Mouse (Mus musculus) right cerebral cortex, adult 2 months (tissue): ENCODE results near the gene N4bp2l1.

Source experiments
- DNase-seq, 2 experiments: peaks; one replicate each; pipeline ENCODE4 v3.0.0; 2021 to 2022; ENCODE audit warnings: low spot score in 2 of 2

N4bp2l1 gene

DNA sequence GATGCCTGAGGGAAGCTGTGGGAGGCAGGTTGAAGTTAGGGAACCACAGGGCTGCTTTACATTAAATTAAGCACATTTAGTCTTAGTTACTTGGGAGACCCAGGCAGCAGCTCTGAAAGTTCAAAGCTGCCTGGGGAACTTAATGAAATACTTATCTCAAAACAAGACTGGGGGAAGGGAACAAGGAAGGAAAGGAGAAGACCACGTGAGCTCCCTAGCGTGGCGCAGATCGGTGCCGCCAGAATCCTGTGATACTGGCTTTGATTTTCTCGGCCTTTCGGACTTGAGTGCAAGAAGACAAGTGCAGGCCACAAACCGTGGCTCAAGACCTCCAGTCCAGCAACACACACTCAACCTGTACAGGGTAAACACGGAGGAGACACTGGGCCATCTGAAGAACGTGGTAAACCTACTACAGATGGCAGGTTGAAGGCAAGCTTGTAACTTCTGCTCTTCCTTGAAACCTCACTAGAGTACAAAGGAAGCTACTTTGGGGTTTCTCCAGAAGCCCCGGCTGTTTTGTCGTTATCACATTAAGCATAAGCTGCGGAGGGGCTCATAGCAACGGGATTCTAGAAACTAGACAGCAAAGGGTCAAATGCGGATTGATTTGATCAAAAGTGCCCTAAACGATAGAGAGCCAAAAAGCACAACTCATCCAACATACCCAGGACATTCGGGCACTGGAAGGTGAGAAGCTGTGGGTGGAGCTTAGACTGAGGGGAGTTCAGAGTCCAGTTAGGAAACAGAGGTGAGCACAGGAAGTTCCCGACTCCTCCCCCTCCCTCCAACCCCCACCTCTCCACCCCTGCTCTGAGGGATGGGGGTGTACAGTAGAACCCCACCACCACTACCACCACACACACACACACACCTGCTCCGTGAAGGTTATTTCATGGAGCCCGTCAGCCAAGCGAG is 1.5 kb upstream of the N4bp2l1 start:
- no peak for DNase-seq

DNA sequence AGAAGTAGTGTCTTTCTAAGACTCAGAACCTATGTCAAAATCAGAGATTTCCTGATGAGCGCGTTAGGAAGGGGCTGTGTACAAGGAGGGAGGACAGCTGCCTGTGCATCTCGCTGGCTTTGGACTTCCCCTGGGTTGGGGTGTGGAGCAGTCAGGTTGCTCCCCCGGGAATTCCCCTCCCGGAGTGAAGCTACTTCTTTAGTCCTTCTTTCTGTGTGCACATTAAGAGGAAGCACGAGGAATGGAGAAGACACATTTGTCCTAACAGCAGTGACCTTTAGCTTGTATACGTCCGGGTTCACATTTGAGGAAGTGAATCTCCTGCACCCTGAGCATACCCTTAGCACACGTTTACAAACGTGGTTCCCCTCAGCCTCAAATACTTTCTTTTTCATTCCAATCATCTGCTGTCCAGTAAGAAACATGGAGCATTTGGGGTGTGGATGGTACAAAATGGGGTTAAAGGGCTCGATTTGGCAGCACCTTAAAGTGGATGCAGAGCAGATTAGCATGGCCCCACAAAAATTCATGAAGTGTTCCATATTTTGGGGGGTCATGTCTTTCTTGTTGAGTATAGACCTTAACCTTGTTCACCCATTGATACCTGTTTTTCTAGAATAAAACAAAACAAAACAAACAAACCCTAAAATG is 1.5 kb downstream of the N4bp2l1 start:
- no peak for DNase-seq

DNA sequence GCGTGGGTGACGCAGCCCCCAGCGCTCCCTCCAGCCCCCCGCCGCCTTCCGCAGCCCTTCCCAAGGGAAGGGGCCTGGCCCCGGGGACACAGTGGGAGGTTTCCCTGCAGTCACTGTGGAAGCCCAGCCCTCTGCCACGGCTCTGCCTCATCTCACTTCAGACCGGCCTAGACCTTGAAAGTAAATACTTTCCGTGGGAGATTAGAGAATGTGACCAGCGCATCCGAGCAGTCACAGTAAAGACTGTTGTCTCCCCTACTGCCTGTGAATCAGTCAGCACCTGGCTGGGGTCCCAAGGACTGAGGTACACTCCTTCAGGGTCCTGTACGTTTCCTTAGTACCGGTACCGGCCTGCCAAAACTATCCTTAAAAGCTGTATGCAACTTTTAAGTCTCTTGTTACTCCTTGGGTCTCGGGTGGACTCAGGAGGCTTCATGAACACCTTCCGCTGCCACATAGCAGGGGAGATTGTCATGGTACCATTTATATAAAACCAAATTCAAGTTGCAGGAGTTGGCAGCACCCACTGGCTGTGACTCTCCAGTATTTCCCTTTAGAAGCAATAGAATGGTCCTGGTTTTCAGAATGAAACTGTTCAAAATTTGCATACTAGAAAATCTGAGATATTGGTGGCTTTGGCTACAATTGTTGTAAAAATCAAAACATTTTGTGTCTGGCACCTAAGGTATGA is 2.2 kb downstream of the N4bp2l1 start:
- peak in 1 of 2 experiments; percentile 47 for DNase-seq

DNA sequence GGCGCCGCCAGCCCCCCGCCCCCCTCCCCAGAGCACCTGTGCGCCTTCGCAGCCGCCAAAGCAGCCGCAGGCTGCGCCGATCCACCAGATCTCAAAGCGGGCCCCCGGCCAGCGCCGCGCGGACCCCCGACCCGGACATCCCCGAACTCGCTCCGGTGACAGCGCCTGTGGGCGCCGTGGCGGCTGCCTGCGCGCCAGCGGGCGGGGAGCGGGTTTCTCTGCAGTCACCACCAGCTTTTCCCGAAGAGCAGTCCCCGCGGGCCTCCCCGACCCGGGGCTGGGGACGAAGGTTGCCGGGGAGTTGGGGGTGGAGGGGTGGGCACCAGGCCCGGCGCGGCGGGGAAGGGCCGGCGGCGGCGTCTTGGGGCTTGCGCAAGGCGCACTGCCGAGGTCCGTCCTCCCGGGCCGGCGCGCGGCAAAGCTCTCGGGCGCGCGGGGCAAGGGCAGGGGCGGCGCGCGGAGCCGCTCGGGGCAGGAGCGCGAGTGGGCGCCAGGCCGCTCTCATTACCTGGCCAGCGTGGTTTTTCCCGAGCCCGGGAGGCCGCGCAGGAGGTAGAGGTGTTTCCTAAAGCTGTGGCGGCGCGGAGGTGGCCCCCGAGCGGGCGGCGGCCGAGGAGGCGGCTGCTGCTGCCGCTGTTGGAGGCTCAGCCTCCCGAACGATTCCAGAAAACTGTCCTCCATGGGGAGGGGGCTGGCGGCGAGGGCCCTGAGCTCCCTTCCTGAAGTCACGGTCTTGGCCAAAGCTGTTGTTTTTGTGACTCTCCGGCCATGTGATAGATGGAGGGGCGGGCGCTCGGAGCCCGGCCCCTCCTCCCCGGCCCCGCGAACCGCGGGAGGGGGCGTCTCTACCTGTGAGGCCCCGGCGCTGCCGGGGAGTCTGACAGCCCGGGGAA is 3.0 kb downstream of the N4bp2l1 start:
- DNase-seq = peak; percentile 55 to 67

DNA sequence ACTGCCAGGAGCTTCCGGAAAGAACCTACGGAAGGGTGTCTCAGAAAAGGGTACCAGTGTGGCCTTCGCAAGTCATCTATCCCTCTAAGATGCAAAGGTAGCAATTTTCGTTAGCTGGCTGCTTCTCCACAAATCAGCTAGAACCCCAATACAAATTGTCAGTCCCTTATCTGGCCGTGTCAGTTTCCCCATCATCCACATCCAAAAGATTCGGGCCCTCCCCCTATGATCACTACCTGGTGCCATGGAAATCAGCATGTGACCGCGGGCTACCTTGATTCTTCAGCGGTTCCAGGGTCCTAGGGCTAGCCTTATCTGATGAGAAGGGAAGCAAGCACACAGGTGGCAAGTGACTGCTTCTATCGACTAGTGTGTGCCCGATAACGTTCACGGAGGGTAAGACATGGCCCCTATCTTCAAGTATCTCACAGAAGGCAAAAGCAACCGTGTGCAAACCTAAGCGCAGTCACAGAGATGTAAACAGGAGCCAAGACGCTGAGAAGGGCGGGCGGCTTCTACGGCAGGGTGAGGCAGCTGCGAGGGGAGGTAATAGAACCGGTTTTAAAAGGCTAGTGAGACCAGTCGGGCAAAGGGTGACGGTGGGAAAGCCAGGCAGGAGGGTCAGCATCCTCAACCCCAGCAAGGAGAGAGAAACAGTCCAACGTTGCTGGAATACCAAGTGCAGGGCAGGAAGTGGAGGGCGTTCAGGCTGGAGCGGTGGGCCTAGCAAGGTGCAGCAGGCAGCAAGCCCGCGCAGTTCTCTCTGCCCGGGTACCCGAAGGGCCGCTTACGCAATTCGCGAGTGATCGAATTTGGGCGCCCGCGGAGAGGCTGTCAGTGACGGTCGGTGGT is 3.9 kb downstream of the N4bp2l1 start:
- DNase-seq = peak; percentile 58 to 64

DNA sequence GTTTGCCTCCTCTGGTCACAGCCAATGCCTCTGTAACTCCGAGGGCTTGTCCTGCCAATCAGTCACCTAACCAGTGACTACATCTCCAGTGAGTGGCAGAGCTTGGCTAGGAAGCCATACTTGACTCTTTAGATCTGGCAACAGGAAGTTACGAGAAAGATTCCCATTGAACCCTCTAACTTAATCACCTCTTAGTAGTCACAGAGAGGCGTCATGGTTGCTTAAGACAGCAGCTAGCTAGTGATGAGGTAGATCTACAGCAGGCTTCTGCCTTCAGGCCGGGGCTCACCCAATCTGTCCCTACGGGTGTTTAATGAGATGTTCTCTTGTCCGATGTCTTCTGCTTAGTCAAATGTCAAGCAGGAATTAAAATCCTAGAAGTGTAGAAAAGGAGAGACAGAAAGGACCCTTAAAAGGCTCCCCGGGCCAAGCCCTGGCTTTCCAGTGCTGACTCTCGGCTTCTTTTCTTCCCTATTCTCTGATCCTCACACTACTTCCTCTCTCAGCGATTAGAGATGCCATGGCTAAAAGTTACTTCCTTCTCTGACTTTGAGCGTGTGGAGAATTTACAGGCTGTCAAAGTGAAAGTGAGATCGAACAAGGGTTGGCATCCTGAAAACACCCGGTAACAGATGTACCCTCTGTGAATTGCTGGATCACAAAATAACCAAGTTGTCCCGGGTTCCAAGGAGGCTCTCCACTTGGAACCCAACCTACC is 4.6 kb downstream of the N4bp2l1 start:
- peak in 1 of 2 experiments; percentile 7 for DNase-seq

DNA sequence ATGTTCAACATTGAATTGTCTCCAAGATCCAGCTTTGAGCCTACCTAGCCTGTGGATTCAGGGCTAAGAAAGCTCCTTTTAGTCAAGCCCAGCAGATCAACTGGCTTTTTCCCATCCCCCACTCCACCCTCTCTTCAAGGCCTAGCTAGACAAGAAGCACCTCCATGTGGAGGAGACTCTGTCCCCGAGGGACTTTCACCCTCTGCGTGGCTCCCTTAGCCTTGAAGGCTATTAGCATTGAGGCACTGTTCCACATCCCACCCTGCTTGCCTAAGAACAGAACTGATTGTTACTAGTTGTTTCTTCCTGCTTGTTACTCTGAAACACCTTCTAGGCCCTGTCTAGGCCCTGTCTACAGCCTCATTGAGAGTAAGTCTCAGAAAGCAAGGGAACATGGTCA is 7.0 kb downstream of the N4bp2l1 start:
- no peak for DNase-seq

DNA sequence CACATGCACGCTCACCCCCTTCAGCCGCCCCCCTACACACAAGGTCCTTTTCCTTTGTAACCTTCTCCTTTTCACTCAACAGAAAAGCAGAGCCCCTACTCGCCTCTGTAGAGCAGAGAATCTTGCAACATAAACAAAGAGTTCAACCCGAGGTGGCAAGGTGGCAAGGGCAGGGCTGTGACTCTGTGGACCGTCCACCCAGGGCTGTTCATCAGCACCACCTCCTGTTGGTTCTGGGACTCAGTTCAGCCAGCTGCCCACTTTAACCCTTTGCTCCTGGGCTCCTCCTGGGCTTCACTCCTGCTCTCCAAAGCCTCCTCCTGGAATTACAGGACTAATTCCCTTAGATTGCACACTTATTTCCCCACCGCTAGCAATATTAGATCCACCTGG is 12.7 kb downstream of the N4bp2l1 start:
- DNase-seq = no peak

DNA sequence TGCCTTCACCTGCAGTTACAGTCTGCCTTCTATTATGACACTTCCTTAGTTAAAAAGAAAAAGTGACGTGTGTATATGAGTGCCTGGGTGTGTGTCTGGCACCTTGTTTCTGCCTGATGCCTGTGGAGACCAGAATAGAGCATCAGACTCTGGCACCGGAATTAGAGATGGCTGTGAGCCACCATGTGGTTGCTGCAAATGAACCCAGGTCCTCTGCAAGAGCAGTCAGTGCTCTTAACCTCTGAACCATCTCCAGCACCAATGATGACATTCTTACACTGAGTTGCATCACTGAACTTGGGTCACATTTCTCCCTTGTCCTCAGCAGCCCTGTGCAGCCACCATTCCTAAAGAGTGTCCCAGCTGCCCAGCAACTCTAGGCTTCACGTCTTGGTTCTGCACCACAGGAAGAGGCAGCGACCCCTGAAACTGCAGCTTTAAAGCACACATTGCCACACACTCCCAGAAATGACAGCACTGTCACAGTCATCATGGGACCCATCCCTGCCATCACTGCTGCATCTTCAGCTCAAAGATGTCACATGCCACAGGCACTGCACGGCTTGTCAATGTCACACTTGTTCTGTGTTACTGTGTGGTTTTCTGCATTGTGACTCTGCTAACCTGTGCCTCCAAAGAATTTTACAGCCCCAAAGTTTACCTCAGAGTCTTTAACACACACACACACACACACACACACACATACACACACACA is 13.2 kb downstream of the N4bp2l1 start:
- no peak for DNase-seq

DNA sequence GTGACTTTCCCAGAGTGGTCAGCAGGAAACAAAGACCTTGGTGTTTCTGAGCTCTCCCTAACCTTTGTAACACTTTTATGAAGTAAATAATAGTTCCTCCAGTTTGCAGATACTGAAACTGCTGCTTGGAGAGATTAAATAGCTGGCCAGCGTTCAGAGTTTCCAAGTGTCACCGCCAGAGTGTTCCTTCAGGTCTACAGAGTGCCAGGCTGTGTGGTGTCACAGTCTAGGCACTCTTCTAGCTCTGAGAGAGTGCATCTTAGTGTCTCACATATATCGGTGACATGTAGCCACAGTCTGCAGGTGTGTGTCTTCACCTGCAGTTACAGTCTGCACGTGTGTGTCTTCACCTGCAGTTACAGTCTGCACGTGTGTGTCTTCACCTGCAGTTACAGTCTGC is 13.8 kb downstream of the N4bp2l1 start:
- DNase-seq = no peak

DNA sequence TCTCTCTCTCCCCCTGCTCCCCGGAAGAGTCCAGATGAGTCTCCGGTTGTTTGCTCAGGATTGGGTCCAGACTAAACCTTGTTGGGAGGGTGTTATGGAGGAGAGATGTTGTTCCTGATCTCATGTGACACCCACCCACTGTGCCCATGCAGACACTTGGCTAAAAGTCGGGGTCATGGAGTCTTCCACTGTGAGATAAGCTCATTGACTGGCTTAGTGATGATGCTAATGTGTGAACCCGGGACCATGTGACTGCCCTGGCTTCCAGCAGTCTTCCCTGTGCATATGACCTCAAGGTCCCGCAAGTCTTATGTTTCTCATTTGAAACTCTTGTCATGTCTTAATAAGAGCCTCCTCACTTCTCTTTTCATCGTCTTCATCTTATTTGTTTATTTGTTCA is 15.8 kb downstream of the N4bp2l1 start:
- no peak for DNase-seq

DNA sequence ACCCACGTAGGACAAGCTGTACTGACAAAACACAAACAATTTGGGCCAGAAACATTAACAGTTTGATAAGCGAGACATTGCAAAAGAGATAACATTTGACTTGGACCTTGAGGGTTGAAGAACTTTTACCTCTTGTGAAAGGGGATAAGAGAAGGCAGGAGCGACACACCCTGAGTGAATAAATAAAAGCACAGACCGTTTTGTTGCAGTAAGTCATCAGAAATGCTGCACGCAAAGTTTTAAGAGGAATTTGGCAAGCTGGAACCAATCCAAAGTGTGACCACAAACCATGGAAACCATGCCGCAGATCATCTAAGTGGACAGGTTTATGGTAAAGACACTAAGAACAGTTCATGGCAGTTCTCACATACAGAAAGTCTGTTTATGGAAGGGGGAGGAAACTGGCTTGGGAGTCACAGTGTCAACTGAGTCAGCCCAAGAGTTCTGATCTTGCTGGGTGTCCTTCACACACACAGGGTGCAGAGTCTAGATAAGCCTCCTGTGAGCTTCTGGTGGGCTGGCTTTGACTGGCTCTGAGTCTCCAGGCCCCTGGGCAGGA is 18.3 kb downstream of the N4bp2l1 start:
- DNase-seq = no peak

DNA sequence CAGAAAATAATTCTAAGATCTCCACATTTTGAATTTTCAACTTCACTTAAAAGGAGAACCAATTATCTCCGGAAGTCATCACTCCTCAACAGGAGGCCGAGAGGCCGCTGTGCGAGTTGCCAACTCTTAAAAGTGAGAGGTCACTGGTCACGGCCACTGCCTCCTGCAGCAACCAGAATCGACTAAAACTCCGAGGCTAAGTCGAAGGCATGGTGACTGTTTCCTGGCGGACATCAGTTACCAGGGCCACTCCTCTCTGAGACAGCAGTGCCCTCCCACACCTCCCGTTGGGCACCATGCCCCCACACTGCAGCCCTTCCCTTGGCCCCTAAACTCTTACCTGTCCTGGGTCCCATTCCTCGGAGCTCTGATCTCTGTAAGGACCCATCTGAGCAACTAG is 20.2 kb downstream of the N4bp2l1 start:
- DNase-seq = no peak

DNA sequence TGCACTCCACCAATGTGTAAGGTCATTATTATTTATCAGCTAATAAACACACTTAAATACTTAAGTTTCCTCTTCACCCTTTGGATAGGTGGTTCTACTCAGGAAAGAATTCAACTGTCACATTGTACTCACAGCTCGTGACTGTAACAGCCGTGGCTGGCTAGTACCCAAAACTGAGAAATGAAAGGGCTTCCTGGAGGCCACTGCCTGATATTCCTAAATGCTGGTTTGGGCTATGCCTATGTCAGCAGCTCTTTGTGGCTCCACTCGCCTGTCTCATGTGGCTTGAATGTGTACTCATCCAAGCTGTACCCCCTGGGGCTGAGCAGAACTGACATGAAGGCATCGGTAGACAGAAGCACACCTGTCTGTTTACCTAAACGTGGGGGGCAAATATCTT is 22.1 kb downstream of the N4bp2l1 start:
- DNase-seq = no peak

DNA sequence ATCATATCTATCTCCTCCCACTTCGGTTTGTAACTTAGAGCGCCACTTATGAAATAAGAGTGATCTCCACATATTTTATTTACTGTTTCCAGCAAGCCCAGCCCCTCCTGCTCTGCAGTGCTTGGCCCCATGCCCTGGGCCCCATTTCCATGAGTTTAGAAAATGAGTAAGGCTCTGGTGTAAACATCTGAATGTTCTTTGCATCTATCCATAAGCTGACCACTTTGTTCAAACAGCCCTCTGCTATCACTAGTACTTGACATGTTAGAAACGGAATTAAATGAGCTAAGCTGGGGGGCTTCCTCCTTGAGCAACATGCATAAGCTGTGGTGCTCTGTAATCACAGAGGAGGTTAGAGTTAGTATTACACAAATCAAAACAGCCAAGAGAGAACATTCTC is 22.6 kb downstream of the N4bp2l1 start:
- no peak for DNase-seq

DNA sequence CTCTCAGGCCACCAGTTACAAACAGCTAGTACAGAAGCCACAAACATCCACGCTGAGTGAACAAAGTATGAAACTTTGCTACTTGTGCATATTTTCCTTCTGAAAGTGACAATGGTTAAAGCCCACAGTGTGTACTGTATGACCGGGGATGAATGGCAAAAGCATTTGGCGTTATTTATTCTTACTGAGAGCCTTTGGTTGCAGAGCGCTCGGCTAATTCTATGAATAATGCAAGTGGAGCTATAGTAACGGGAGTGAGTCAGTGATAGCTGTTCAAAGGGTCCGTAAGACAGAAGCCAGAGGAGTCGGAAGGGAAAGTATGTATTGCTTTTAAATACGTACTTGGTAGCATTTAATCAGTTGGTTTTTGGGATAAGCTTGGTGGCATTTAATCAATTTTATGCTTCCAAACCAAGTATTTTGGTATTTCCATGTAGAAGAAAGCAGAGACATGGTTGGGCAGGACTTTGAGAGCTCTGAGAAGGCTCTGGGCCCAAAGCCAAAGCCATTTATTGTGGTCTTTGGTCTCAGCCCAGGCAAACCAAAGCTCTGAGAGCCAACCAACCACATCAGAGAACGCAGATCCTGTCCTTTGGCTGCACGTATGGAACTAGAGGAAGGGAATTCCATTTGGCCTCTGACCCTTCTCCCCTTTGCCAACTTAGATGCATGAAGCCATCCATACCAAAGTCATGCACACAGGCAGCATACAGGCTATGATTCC is 26.3 kb downstream of the N4bp2l1 start:
- no peak for DNase-seq

DNA sequence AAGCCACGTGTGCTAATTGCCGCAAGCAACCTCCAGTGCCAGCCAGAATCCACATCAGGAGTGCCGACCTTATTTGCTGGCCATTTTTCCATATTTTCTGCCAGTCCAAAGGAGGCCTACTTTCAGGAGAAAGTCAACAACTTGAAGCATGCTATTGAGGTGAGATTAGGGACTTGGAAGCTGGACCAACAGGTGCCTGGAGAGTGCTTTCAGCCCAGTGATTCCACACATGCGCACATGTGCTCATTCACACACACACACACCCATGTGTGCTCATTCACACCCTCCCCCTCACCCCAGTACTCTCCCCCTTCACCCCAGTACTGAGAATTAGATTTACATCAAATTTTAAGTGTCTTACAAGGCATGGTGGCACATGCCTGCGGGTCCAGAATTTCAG is 30.0 kb downstream of the N4bp2l1 start:
- no peak for DNase-seq

DNA sequence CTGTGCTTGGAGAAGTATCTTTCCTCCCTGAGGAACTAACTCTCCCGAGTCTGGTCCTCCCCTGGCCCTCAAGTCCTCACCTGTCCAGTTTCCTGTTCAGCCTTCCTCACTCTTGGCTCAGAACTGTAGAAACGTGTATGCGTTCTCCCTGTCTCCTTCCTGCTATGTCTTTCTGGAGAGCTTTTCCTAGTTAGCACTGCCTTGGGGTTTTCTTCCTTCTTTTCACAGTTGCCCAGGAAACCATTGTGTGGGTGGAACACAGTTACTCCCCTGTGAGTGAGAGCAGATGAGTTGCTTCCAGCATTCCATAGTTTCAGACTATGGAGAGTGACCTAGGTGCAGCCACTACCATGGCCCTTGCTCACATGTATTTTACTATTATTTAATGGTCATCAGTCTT is 30.8 kb downstream of the N4bp2l1 start:
- peak; percentile 62 to 71 for DNase-seq
